Mouse (Mus musculus) mesoderm, embryonic 11.5 days (tissue): ENCODE results near the gene Bean1.

ENCODE experiments used
- DNase-seq: peaks from one replicate; pipeline ENCODE4 v3.0.0-alpha.2; 2012; ENCODE audit warnings: low read depth, low spot score

Bean1 gene

GRCm38 (mm10) chr8:104170118-104171049, at the start of gene Bean1:
TSS of gene Bean1 (plus strand) at chr8:104170442.
- no peak for DNase-seq

- no peak for DNase-seq
Observed at GRCm38 (mm10) chr8:104121640-104122416, 48.4 kb upstream of the Bean1 start.

- DNase-seq, result no peak
Observed at GRCm38 (mm10) chr8:104123080-104123657, 47.1 kb upstream of the Bean1 start.

GRCm38 (mm10) chr8:104124534-104124933, 45.7 kb upstream of the Bean1 start:
- no peak for DNase-seq

- no peak for DNase-seq
Observed at GRCm38 (mm10) chr8:104127160-104127883, 42.9 kb upstream of the Bean1 start.

- no peak for DNase-seq
Observed at GRCm38 (mm10) chr8:104130916-104131315, 39.3 kb upstream of the Bean1 start.

GRCm38 (mm10) chr8:104131414-104131975, 38.7 kb upstream of the Bean1 start:
- DNase-seq, result no peak

- no peak for DNase-seq
Observed at GRCm38 (mm10) chr8:104134521-104134920, 35.7 kb upstream of the Bean1 start.

GRCm38 (mm10) chr8:104136277-104136676, 34.0 kb upstream of the Bean1 start:
- DNase-seq, result no peak

- no peak for DNase-seq
Observed at GRCm38 (mm10) chr8:104137636-104138035, 32.6 kb upstream of the Bean1 start.

GRCm38 (mm10) chr8:104140611-104141010, 29.6 kb upstream of the Bean1 start:
- no peak for DNase-seq

GRCm38 (mm10) chr8:104142415-104142814, 27.8 kb upstream of the Bean1 start:
- DNase-seq, result no peak

GRCm38 (mm10) chr8:104143379-104143778, 26.9 kb upstream of the Bean1 start:
- DNase-seq, result no peak

GRCm38 (mm10) chr8:104144434-104145216, 25.6 kb upstream of the Bean1 start:
- no peak for DNase-seq

GRCm38 (mm10) chr8:104145981-104146689, 24.1 kb upstream of the Bean1 start:
- DNase-seq, result peak; percentile 83

GRCm38 (mm10) chr8:104146717-104147494, 23.3 kb upstream of the Bean1 start:
- DNase-seq, result no peak

- no peak for DNase-seq
Observed at GRCm38 (mm10) chr8:104147947-104148346, 22.3 kb upstream of the Bean1 start.

GRCm38 (mm10) chr8:104160731-104161130, 9.5 kb upstream of the Bean1 start:
- DNase-seq, result no peak

GRCm38 (mm10) chr8:104169461-104169860, 781 bp upstream of the Bean1 start:
- DNase-seq, result no peak
